Mouse (Mus musculus) megakaryocyte-erythroid progenitor cell, adult 5 weeks (primary cell): ENCODE measurements around the gene Ostm1. TPM values are rescaled to one million over a fixed set of nuclear protein-coding genes. Genes with fewer than 3 reads are reported as not detected.

Experiments
- polyA plus RNA-seq: library from polyadenylated mRNA; stranded (reverse); fragments of >175 nt; gene quantifications from 2 replicates; pipeline ENCODE4 v1.2.3, GENCODE M21; 2012

Ostm1 gene
- 5.1 and 5.7 TPM in 2 replicates for polyA plus RNA-seq

DNA sequence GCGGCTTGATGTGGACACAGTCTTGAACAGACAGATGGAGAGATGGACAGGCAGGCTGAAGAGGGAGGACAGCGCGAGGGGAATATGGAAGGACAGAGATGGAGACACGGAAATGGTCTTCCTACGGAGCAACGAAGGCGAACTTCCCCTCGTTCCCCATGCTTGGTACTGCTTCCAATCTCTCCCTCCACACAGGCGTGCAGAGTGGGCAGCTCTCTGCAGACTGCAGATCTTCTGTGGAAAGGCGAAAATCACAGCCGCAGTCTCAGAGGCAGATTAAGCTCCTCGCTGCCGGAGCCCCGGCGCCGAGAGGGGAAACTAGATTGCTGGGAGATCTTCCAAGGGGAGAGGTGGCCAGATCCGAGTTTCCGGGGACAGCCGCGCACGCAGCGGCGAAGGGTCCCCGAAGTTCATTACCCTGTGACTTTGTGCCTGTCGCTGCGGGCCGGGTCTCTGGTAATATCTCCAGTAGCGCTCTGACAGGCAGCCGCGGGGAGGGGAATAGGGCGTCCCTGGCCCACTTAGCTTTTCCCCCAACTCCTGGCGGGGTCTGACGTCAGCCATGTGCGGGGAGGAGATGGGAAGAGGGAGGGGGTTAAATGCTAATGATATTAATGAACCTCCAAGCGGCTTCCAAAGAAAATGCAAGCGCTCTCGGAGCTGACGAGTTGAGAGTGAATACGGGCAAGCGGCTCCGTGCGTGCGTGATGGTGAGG lies at the start of gene Ostm1, which contains the start of gene Nr2e1:
Gene Ostm1 (plus strand): TSS at position 666 of the 716 bp plus-strand sequence.
Gene Nr2e1 (minus strand): TSS at position 476 of the 716 bp plus-strand sequence.

Other genes with a start within 250 kb of the Ostm1 start
- gene Afg1l, start 105.3 kb upstream of the Ostm1 start, polyA plus RNA-seq, result 3.0 and 3.5 TPM in 2 replicates
- 173 and 185 TPM in 2 replicates for gene Snx3, start 81.8 kb upstream of the Ostm1 start, polyA plus RNA-seq
- 0.12 TPM in 1 of 2 replicates, not detected in the other for gene Nr2e1, start 190 bp upstream of the Ostm1 start, polyA plus RNA-seq
- gene Sec63, start 177.7 kb downstream of the Ostm1 start, polyA plus RNA-seq, result 10.9 and 14.2 TPM in 2 replicates